Mouse (Mus musculus): ENCODE data around the gene Gja1. TPM values are rescaled to one million over a fixed set of nuclear protein-coding genes. Genes with fewer than 3 reads are reported as not detected.

Gene Gja1
- total RNA-seq, 2 experiments from 2014 or later, result 0.41 to 3.7 TPM

DNA sequence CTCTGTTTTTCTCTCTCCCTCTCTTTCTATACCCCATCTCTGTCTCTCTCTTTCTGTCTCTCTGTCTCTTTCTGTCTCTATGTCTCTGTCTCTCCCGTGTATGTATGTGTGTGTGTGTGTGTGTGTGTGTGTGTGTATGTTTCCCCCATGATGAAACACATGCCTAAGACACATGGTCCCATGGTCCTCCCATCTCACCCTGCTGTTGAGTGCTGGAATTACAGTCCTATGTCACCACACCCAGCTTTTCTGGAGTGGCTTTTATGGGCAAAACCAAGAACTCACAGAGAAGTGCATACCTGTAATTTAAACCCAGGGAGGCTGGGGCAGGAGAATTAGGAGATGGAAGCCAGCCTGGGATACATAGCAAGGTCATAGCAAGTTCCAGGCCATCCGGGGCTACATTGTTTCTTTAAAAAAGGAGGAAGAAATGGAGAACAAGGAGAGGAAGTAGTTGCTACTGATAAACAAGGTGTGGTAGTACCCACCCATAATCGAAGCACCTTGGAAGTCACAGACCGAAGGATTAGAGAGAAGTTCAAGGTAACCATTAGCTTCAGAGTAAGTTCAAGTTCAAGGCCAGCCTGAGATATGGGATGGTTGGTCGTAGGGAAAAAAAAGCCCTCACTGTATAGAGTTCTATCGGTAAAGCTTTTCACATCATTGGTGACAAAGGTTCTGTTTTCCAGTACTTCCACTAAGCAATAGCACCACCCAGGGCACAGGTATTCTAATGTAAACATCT lies 29.4 kb downstream of the Gja1 start:
- peak; percentile 62 for ATAC-seq (replicated peaks; ENCODE audit: poor library complexity, severe bottlenecking)

DNA sequence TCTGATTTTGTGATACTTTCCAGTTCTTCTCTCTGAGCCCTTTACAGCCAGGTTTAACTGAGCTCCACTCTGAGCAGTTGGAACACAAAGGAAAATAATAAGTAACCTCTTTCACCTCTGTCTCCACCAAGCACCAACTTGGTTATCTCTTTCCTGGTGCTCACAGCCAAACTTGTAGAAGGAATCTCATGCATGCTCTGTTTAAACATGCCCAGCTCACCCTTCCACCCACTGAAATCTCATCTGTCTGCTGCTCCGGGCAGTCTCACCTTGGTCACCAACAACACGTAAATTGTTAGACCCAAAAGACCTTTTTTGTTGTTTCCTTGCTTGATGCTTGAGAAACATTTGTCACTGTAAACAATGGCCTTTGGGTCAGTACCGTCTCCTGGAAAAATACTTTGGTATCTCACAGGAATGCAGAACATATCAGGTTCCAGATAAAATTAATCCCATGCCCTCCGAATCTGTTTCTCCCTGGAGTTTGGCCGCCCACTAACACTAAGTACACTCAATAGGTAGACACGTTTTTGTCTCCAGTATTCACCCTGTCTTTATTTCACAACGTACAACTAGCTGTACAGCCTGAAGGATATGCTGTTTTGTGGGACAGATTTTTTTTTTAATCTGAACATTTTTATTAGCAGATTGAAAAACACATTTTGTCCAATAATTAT lies 38.9 kb downstream of the Gja1 start:
- ATAC-seq (replicated peaks; ENCODE audit: poor library complexity, severe bottlenecking), result no peak

DNA sequence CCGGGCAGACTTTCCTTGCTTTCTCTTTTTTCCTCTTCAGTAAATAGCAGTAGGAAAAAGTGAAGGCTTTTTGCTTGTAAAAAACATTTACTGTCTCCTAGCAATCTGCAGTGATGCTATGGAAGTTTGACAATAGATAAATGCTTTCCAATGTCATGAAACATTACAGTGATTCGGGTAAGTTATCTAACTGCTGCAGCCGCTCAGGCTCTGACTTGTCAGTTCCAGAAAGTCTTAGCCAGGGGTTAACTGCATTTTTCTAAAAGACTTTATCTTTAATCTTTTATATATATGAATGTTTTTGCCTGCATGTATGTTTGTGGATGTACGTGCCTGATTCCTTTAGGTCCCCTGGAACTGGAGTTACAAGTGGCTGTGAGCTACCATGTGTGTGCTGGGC lies 45.4 kb downstream of the Gja1 start:
- ATAC-seq (replicated peaks; ENCODE audit: poor library complexity, severe bottlenecking), result no peak

DNA sequence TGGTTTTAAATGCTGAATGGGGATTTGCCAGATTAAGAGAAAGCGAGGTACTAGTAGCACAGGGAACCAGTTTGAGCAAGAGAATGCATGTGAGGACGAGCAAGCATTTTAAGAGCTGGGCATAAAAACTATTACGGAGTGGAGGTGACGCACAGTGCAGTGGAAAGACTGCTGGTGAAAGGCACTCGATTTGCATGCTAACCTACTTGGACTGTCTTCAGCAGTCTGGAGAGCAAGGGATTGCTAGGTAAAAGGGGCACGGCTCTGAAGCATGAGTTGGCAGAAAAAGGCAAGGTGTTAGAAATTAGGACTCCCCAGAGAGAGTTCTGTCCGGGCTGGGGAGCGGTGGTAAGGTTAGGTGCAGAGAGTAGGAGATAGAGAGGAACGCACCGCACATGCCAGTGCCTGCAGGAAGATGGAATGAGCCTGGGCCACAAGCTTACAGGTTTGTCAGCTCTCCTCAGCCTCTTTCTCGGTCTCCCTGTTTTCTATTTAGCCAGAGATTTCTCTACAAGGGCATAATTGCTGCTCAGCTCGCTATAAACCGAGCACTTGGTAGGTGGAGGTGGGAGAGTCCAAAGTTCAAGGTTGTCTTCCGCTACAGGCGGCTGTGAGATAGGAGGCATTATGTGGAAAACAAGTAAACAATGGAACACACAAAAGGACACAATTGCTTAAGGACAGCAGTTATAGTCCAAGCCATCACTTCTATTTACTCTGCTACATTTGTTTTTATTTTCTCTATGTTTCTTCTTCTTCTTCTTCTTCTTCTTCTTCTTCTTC lies 48.1 kb downstream of the Gja1 start:
- no peak for ATAC-seq (replicated peaks; ENCODE audit: poor library complexity, severe bottlenecking)

DNA sequence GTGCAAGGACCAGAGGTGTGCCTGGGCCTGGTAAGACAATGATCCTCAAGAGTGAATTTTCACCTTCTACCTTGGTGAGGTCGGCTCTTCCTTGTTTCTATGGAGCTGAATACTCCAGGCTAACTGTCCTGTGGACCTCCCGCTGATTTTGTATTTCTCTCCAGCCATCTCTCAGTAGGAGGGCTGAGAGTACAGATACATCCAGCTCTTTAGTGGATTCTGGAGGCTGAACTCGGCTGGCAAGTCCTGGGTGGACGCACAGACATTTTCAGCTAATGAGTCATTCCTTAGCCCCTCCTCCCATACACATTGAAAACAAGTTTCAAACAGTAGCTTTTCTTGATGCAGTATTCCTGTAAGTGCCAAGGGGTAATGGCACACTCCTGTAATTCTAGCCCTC lies 49.2 kb downstream of the Gja1 start:
- ATAC-seq (replicated peaks; ENCODE audit: poor library complexity, severe bottlenecking), result no peak

DNA sequence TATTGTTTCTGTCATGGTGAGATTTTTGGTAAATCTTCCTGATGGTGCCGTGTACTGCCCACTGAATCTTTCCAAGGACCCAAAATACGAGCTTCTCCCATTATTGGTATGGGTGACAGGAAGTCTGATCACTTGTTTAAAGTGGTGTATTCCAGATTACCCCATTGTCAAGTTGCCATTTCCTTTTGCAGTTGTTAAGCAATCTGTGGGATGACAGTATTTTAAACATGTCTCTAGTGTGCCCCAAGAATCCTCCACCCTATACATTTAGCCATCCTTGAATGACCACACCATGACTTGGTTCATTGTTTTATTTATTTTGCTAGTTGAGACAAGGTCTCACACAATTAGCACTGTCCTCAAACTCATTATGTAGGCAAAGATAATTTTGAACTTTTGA lies 50.3 kb downstream of the Gja1 start:
- ATAC-seq (replicated peaks; ENCODE audit: poor library complexity, severe bottlenecking), result peak; percentile 87

DNA sequence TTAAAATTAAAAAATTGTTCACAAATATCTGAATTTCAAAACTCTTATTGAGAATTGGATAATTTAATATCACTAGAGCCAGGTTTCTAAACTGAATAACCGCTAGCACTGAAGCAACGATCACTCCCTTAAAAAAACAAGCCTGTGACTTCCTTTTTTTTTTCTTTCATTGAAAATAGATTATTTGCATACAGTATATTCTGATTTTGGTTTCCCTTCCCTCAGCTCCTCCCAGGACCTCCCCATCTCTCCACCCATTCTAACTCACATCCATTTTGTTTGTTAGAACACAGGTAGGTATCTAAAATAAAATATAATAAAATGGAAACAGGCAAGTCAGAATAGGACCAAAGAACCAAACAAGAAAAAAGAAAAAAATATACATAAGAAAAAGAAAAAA lies 50.7 kb downstream of the Gja1 start:
- ATAC-seq (replicated peaks; ENCODE audit: poor library complexity, severe bottlenecking), result peak; percentile 83

DNA sequence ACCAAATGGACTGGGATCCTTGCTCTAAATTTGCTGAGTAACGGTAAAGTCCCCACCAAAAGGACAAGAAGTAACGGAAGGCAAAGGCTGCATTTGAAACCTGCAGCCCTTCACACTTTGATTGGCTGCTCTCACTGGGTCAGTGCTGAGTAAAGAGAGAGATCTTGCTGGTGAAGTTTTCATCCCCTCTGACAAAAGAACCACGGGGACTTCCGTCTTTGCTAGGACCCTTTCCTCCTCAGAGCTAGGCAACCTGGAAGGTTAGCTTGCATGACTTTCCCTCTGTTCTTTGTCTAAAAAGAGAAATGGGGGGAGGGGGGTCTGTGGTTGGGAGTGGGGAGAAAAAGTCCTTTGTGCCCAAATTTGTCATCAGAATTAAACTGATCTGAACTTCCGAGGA lies 51.9 kb downstream of the Gja1 start:
- ATAC-seq (replicated peaks; ENCODE audit: poor library complexity, severe bottlenecking), result no peak

DNA sequence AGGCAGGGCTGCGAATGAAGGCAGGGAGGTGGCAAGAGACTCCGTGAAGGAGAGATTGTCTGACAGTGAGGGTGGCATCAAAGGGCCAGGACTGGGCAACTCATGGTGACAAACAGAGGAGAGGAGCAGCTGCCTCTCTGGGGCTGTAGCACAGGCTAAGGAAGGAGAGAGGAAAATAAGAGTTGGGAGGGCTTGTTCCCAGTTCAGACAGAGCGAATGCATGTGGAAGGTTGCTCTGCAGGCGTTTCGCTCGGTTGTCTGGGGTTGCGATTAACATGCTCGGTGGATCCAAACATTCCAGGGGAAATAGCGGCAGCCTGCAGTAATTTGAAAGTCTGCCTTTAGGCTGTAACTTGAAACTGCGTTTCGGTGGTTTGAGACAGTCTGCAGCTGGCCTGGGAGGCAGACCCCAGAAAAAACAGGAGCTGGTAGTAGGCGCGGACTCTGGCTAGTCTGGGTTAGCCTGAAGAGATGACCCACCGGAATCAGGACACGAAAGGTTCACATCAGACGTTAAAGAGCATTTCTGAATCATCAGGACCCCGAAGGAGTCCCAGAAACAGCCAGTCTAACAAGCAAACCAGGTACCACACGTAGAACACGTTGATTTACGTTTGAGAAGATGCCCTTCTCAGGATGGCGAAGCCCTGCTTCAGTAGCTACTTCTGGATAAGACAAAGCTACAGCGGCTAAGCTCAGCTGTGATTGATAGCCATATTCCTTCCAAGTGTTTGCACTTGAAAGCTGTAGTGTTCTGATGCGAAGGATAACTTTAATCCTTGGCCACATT lies 54.7 kb downstream of the Gja1 start:
- ATAC-seq (replicated peaks; ENCODE audit: poor library complexity, severe bottlenecking), result no peak

DNA sequence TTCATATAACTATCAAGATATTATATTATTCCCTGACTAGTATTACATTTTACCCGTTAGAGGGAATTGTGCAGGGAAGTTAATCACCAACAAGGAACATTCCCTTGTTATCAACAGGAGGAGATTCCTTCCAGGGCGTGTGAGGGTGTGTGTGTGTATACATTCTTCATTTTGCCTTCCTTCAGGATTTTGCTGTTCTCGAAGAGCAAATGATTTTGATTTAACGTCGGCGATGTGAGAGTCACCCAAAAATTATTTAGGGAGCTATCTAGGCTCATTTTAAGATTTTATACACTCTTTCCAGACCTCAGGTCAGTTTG lies 55.2 kb downstream of the Gja1 start:
- ATAC-seq (replicated peaks; ENCODE audit: poor library complexity, severe bottlenecking), result no peak

DNA sequence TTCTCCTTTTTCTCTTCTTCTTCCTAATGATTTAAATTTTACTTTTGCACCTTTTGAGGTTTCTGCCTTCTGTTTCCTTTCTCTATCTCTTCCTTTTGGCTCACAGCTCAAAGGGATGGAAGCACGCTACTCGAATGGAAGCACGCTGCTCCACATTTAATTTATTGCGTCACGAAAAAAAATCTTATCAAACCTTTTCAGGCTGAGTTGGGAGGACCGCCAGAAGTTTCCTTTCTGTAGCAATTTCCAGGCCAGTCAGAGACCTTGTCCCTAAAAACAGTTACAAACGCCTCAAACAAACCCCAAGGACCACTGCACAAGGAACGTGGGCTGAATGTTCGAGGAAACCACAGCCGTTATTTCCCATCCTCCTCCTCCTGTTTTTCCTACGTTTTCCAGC lies 60.2 kb downstream of the Gja1 start:
- ATAC-seq (replicated peaks; ENCODE audit: poor library complexity, severe bottlenecking), result peak; percentile 61

DNA sequence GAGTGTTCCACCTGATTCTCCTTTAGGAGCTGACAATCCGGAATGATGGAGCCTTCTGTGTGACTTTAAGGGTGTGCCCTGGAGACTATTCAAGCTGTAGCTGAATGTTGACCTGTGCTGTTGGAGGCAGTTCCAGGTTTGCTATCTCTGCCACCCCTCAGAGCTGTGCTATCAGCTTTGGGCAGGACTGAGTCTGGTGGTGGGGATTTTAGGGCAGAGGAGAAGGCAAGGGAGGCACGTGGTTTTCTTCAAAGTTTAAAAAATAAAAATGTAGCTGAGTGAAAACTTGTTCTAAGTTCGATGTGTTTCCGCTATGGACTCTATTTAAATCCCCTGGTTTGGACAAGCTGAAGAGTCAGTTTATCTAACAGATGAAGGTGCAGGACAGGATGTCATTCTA lies 62.5 kb downstream of the Gja1 start:
- no peak for ATAC-seq (replicated peaks; ENCODE audit: poor library complexity, severe bottlenecking)

DNA sequence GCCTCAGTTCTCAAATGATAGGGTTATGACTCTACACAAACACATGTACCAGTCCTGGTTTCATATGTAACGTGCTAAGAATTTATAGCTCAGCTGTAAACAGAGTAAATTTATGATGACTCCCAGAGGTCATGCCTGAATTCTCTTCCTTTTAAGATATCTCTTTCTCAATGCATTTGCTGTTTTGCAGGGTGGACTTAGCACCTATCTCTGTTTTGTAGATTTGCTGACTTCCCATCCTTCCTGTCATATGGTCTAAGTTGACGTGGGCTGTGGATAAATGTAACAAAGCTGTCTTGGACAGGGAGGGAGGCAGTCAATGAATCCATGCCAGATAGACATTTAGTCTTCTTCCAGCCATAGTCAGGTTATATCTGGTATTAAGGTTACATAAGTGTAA lies 67.3 kb downstream of the Gja1 start:
- ATAC-seq (replicated peaks; ENCODE audit: poor library complexity, severe bottlenecking), result no peak

DNA sequence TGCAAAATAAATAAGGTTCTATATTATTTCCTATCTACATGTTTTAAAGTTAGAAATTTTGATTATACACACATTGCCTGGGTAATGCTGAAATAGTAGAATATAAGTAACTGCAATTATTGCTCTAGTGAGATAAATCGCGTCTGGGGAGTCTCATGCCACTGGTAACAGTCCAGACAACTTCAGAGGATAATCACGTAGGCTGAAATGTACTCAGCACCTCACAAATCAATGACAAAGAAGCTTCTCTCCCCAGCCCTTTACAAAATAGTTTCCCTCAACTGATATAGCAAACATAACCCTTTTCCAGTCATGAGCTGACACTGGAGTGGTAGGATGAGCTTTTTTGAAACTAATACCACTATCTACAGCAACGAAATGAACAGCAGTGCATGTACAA lies 71.9 kb downstream of the Gja1 start:
- no peak for ATAC-seq (replicated peaks; ENCODE audit: poor library complexity, severe bottlenecking)

Other genes with a start within 250 kb of the Gja1 start
- 3.2 and 3.7 TPM in 2 replicates for gene Tbc1d32, start 148.6 kb upstream of the Gja1 start, total RNA-seq (2014; fragmentation: Nextera tagmentation)
- 7.0 and 7.9 TPM in 2 replicates for gene Tbc1d32, start 148.6 kb upstream of the Gja1 start, total RNA-seq (2017)